Mouse (Mus musculus): ENCODE data around the gene Nfasc. TPM values are rescaled to one million over a fixed set of nuclear protein-coding genes. Genes with fewer than 3 reads are reported as not detected.

Nfasc gene
- 0.12 and 0.68 TPM in 2 replicates for polyA plus RNA-seq (2015; fragmentation: Nextera tagmentation; extraction: Ambion mirVana)

DNA sequence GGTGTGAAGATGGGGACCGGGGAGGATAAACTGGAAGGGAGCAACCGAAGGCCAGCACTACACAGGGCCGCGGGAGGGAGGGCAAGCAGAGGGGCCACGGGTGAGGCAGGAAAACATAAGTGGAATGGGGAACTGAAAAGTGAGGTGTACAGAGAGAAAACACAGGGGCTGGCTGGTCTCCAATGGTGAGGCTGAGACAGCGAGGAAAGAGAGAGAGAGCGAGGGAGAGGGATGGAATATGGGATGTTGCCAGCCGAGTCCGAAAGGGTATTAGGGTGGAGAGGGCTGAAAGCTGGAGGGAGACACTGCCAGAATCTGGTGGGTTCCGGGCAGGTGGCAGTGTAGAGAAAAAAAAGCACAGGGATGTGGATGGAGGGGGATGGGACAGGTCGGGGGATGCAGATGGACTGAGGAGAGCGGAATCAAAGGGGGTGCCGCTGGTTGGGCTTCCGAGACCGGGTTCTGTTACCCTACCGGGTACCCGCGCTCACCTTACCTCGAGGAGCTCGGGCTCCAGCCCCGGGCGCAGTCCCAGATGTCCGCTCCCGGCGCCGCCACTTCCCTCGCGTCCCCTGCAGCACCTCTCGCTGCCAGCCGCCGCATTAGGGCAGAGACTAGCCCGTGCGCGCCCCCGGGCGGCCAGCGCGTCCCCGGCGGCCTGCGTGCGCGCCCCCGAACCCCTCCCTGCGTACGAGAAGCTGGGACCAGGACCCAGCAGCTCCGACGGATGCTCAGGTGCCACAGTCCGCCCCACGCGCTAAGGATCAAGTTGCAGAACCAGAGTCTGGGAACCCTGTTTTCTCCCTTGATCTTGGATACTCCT lies at the start of gene Nfasc:
TSS of gene Nfasc (minus strand) at position 623 of the 823 bp plus-strand sequence.
- Histone ChIP-seq H3K9me3 (replicated peaks; ENCODE audit: low read length) (no peaks in the 10 kb centered on the region), H3K9ac (ENCODE audit: low read depth, low read length) (no peak within 1 kb of the TSS), H3K4me3 (replicated peaks; ENCODE audit: low read depth, low read length) (peak within 1 kb of the TSS; percentile 32), H3K4me2 (ENCODE audit: low read length) (peak within 1 kb of the TSS; percentile 58), H3K4me1 (replicated peaks; ENCODE audit: insufficient read depth, low read length) (no peaks in the 10 kb centered on the region), H3K27me3 (ENCODE audit: insufficient read depth, low read length) (peaks cover 21% of the 10 kb centered on the region), H3K36me3 (ENCODE audit: insufficient read depth, low read length) (no peaks in the 10 kb centered on the region), H3K27ac (no peak within 1 kb of the TSS)
- 5% methylated on average over 43 of the region's 51 CpGs for WGBS
- DNase-seq (ENCODE audit: low spot score) (peak; percentile 60), ATAC-seq (replicated peaks; ENCODE audit: low FRiP score, low read depth) (0 out of 2 replicates have a peak, but pooled peaks have one; percentile 54)
- no peak for TF ChIP-seq CTCF (IDR thresholded peaks at IDR 0.05; ENCODE audit: low read depth)

DNA sequence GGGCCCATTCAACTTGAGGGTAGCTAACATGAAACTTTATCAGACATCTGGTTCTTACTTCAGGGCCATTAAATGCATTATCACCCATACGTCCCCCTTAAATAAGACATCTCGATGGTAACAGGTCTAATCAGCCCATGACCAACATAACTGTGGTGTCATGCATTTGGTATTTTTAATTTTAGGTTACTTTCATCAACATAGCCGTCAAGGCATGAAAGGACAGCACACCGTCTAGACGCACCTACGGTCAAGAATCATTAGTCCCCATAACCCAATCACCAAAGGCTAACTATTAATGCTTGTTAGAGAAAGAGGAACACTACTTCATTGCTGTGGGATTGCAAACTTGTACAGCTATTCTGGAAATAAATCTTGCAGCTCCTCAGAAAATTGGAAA lies 49.5 kb upstream of the Nfasc start:
- TF ChIP-seq CTCF (IDR thresholded peaks at IDR 0.05; ENCODE audit: low read depth): no peak
- no peak overlapping the region for H3K4me3 ChIP-seq (replicated peaks; ENCODE audit: low read depth, low read length)

DNA sequence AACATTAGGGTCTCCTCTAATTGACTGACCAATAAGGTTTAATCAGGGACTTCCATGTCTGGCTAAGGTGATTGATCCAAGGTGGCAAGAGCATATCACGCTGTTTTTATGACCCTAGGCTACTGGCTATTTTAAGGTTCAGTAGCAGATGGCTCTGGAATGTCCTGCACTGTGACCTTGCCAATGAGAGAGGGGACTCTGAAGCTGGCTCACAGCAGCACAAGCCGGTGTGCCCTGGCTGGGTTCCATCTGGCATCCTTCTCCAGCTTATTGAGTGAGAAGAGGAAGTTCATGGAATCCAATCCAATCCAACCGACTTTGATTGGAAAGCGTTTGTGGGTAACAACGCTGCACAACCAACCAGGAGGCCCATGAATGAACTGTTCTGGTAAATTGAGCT lies 45.3 kb upstream of the Nfasc start:
- H3K4me2 ChIP-seq (ENCODE audit: low read length): no peak overlapping the region
- H3K36me3 ChIP-seq (ENCODE audit: insufficient read depth, low read length): no peaks in the 10 kb centered on the region
- no peaks in the 10 kb centered on the region for H3K9me3 ChIP-seq (replicated peaks; ENCODE audit: low read length)
- H3K27ac ChIP-seq: no peak overlapping the region
- no peak overlapping the region for H3K4me3 ChIP-seq (replicated peaks; ENCODE audit: low read depth, low read length)
- 61% methylated on average over 5 of the region's 5 CpGs for WGBS
- ATAC-seq (replicated peaks; ENCODE audit: low FRiP score, low read depth) (no peak), DNase-seq (ENCODE audit: low spot score) (no peak)
- no peaks in the 10 kb centered on the region for H3K4me1 ChIP-seq (replicated peaks; ENCODE audit: insufficient read depth, low read length)
- TF ChIP-seq CTCF (IDR thresholded peaks at IDR 0.05; ENCODE audit: low read depth): no peak
- no peak overlapping the region for H3K9ac ChIP-seq (ENCODE audit: low read depth, low read length)
- no peaks in the 10 kb centered on the region for H3K27me3 ChIP-seq (ENCODE audit: insufficient read depth, low read length)

More for the DNA sequence above, 49.5 kb upstream of the Nfasc start:
- H3K27me3 ChIP-seq (ENCODE audit: insufficient read depth, low read length): no peaks in the 10 kb centered on the region
- H3K4me1 ChIP-seq (replicated peaks; ENCODE audit: insufficient read depth, low read length): no peaks in the 10 kb centered on the region
- ATAC-seq (replicated peaks; ENCODE audit: low FRiP score, low read depth): no peak
- H3K9ac ChIP-seq (ENCODE audit: low read depth, low read length): no peak overlapping the region
- H3K4me2 ChIP-seq (ENCODE audit: low read length): no peak overlapping the region
- no peak for DNase-seq (ENCODE audit: low spot score)
- no peaks in the 10 kb centered on the region for H3K36me3 ChIP-seq (ENCODE audit: insufficient read depth, low read length)
- H3K9me3 ChIP-seq (replicated peaks; ENCODE audit: low read length): no peaks in the 10 kb centered on the region
- 83% methylated on average over 6 of the region's 6 CpGs for WGBS
- no peak overlapping the region for H3K27ac ChIP-seq

DNA sequence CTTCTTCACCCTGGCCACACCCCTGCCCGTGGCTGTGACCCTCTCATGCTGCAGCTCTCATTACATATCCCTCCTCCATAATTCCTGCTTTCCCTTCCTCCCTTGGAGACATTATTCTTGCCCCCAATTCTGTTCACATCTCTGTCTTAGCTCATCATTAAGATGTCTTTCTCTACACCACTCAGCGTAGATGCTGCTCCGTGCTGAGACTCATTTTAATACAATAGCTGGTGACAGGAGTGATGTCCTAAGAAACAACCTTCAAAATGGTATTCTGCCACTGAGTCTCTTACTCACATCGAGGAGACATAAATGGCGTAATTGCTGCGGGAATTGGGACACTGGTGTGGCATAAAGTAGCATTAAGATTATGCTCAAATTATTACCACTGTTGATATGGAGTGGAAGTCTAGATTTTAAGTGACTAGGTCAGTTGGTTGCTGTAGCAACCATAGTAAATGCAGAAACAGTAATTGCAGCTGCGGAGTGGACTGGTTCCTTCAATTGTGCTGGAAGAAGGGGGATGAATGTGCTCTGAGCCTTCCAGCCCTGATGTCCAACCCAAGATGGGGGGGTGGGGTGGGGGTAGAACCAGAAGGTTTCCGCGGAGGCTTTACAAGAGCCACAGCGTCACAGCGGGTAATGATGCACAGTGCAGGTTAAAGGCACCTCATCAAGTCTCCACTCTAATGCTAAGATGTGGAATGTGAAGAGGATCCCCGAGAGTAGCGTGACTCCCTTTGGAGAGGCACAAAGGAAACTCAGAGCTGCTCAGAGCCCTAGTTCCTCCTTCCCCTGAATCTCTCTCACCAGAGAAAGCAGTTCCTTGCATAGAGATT lies 40.2 kb upstream of the Nfasc start:
- 76% methylated on average over 13 of the region's 13 CpGs for WGBS
- DNase-seq (ENCODE audit: low spot score): no peak
- H3K27me3 ChIP-seq (ENCODE audit: insufficient read depth, low read length): no peaks in the 10 kb centered on the region
- no peak for TF ChIP-seq CTCF (IDR thresholded peaks at IDR 0.05; ENCODE audit: low read depth)
- H3K4me2 ChIP-seq (ENCODE audit: low read length): no peak overlapping the region
- H3K9ac ChIP-seq (ENCODE audit: low read depth, low read length): no peak overlapping the region
- no peaks in the 10 kb centered on the region for H3K4me1 ChIP-seq (replicated peaks; ENCODE audit: insufficient read depth, low read length)
- H3K9me3 ChIP-seq (replicated peaks; ENCODE audit: low read length): no peaks in the 10 kb centered on the region
- H3K4me3 ChIP-seq (replicated peaks; ENCODE audit: low read depth, low read length): no peak overlapping the region
- ATAC-seq (replicated peaks; ENCODE audit: low FRiP score, low read depth): no peak
- H3K36me3 ChIP-seq (ENCODE audit: insufficient read depth, low read length): no peaks in the 10 kb centered on the region
- no peak overlapping the region for H3K27ac ChIP-seq

DNA sequence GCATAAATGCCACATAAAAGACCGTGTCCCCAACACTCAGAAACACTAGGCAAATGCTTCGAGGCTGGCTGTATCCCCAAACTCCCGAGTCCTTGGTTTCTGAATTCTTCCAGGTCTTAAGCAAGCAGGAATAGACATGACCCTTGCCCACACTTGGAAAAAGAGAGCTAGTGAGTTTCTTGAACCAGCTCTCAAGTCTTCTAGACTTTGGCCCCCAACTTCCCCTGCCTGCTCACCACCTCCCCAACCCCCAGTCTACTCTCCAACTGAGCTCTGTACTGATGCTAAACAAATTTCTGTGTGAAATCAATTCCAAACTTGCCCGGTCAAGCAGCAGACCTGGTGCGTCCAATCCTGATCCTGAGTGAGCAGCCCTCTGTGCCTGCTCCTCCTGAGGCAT lies 39.4 kb upstream of the Nfasc start:
- no peak for DNase-seq (ENCODE audit: low spot score)
- 83% methylated on average over 5 of the region's 5 CpGs for WGBS
- ATAC-seq (replicated peaks; ENCODE audit: low FRiP score, low read depth): no peak
- H3K9me3 ChIP-seq (replicated peaks; ENCODE audit: low read length): no peaks in the 10 kb centered on the region
- H3K27ac ChIP-seq: no peak overlapping the region
- no peak for TF ChIP-seq CTCF (IDR thresholded peaks at IDR 0.05; ENCODE audit: low read depth)
- no peak overlapping the region for H3K9ac ChIP-seq (ENCODE audit: low read depth, low read length)
- no peaks in the 10 kb centered on the region for H3K4me1 ChIP-seq (replicated peaks; ENCODE audit: insufficient read depth, low read length)
- no peaks in the 10 kb centered on the region for H3K36me3 ChIP-seq (ENCODE audit: insufficient read depth, low read length)
- no peak overlapping the region for H3K4me2 ChIP-seq (ENCODE audit: low read length)
- no peaks in the 10 kb centered on the region for H3K27me3 ChIP-seq (ENCODE audit: insufficient read depth, low read length)
- no peak overlapping the region for H3K4me3 ChIP-seq (replicated peaks; ENCODE audit: low read depth, low read length)

DNA sequence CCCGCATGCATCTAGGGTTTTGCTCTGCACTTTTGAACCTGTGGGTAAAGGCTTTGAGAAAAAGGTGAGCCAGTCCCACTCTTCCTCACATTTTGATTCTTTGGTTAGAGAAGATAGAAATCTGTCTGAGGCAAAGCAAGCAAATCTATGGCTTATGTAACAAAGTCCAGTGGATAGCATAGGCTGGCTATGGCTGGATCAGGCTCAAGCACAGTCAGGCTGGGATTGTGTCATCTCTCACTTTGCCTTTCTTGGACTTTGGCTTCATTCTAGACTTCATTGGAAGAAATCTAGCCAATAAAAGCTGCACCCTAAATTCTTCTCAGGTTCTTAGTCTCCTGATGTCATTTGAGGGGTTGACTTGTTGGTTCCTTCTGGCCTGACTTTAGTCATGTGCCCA lies 38.7 kb upstream of the Nfasc start:
- no peak for ATAC-seq (replicated peaks; ENCODE audit: low FRiP score, low read depth)
- DNase-seq (ENCODE audit: low spot score): no peak

More for the DNA sequence above, 38.7 kb upstream of the Nfasc start:
- H3K36me3 ChIP-seq (ENCODE audit: insufficient read depth, low read length): no peaks in the 10 kb centered on the region
- 91% methylated on average over 1 of the region's 1 CpGs for WGBS
- no peak overlapping the region for H3K9ac ChIP-seq (ENCODE audit: low read depth, low read length)
- no peaks in the 10 kb centered on the region for H3K9me3 ChIP-seq (replicated peaks; ENCODE audit: low read length)
- H3K27me3 ChIP-seq (ENCODE audit: insufficient read depth, low read length): no peaks in the 10 kb centered on the region
- H3K4me1 ChIP-seq (replicated peaks; ENCODE audit: insufficient read depth, low read length): no peaks in the 10 kb centered on the region
- no peak overlapping the region for H3K27ac ChIP-seq
- H3K4me3 ChIP-seq (replicated peaks; ENCODE audit: low read depth, low read length): no peak overlapping the region
- TF ChIP-seq CTCF (IDR thresholded peaks at IDR 0.05; ENCODE audit: low read depth): no peak
- no peak overlapping the region for H3K4me2 ChIP-seq (ENCODE audit: low read length)

Data from kidney, postnatal 0 days (tissue).